Mouse (Mus musculus) mammary gland, adult 2 months (tissue): ENCODE data around the gene Gm49630. TPM values are rescaled to one million over a fixed set of nuclear protein-coding genes. Genes with fewer than 3 reads are reported as not detected.

Experiments
- polyA plus RNA-seq: library from polyadenylated mRNA; depleted of rRNA; stranded (reverse); fragments of >200 nt; gene quantifications from 2 replicates; pipeline ENCODE4 v1.2.3, GENCODE M21; 2012; ENCODE audit warnings: low replicate concordance; rRNA removed

The Gm49630 gene
- polyA plus RNA-seq: 0.17 TPM in 1 of 2 replicates, not detected in the other

GRCm38 (mm10) chr17:7371879-7372278 is at the start of gene Gm49630:
Gm49630 (minus strand) TSS chr17:7371979.

GRCm38 (mm10) chr17:7385364-7385763 is 13.6 kb upstream of the Gm49630 start, which contains the start of gene Unc93a2:
Unc93a2 (minus strand) TSS chr17:7385464.

GRCm38 (mm10) chr17:7352596-7352995 is 19.2 kb downstream of the Gm49630 start, which contains the start of gene Ttll2:
Ttll2 (minus strand) TSS chr17:7352696.

GRCm38 (mm10) chr17:7324346-7324745 is 47.4 kb downstream of the Gm49630 start, which contains the start of gene Tcp10a:
Tcp10a (plus strand) TSS chr17:7324646.

Other genes with a start within 250 kb of the Gm49630 start
- 6.1 and 27.0 TPM in 2 replicates for gene Rps6ka2, start 201.9 kb downstream of the Gm49630 start, polyA plus RNA-seq
- not detected in 2 replicates for gene Tcp10a, start 47.3 kb downstream of the Gm49630 start, polyA plus RNA-seq
- gene Ttll2, start 19.3 kb downstream of the Gm49630 start, polyA plus RNA-seq: 0.18 and 0.45 TPM in 2 replicates
- gene Unc93a2, start 13.5 kb upstream of the Gm49630 start, polyA plus RNA-seq: 1.7 and 2.7 TPM in 2 replicates